Mouse (Mus musculus): ENCODE measurements at regions not wholly inside any gene's neighbourhood (a gene's known extent, or its start where the extent isn't known, plus 50 kb on each side); places are given as distances from the start of the nearest gene placed in this dataset.

DNA sequence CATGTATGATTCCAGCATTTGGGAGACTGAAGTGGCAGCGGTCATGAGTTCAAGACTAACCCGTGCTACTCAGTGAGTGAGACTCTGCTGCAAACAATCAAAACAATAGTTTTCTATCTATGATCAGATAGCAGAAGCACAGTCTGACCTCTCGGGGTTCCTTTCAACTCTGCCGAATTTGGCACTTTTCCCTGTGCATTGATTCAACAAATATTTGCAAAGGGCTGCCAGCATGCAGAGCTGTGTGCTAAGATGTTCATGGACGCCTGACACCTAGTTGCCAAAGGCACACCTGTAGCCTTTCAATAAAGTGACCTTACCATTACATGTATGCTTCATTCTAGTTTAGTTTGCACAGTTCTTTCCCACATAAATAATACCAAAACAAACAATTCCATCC is 118.7 kb upstream of the Tsc22d2 start:
- DNase-seq (ENCODE audit: low read depth, low spot score), result no peak
- no peak overlapping the region for H3K27ac ChIP-seq (ENCODE audit: insufficient read depth, low read depth, low read length, poor library complexity, severe bottlenecking)
- no peaks in the 10 kb centered on the region for H3K9me3 ChIP-seq (ENCODE audit: control insufficient read depth, insufficient read depth, low read depth, low read length)
- TF ChIP-seq ZC3H11A (IDR thresholded peaks at IDR 0.05; ENCODE audit: borderline replicate concordance, low read depth, low read length) (no peak), ZNF384 (IDR thresholded peaks at IDR 0.05; ENCODE audit: low read depth, low read length) (no peak), CHD2 (IDR thresholded peaks at IDR 0.05; ENCODE audit: low read depth, low read length) (no peak), HCFC1 (IDR thresholded peaks at IDR 0.05; ENCODE audit: borderline replicate concordance, insufficient read depth, low read length) (no peak), MAFK (IDR thresholded peaks at IDR 0.05; ENCODE audit: insufficient read depth, low read depth, low read length) (no peak)
- no peak overlapping the region for H3K4me3 ChIP-seq (ENCODE audit: insufficient read depth in 1 of 2, low read depth in 1 of 2, low read length in 2 of 2, poor library complexity in 1 of 2, severe bottlenecking in 1 of 2)
- in situ Hi-C loops (cut with MboI; ENCODE audit: low sequenced_read_pairs in 2 of 2, unreplicated experiment in 2 of 2), result no loop called here
- H3K4me1 ChIP-seq (ENCODE audit: control insufficient read depth in 2 of 2, insufficient read depth in 2 of 2, low read length in 2 of 2, poor library complexity in 1 of 2), result no peaks in the 10 kb centered on the region
- no peak overlapping the region for H3K9ac ChIP-seq (ENCODE audit: insufficient read depth, low read depth, low read length, poor library complexity, severe bottlenecking)
- no peaks in the 10 kb centered on the region for H3K36me3 ChIP-seq (ENCODE audit: control insufficient read depth, insufficient read depth, low read length, poor library complexity, severe bottlenecking)

GRCm38 (mm10) chr3:58300213-58300612 is 114.3 kb upstream of the Tsc22d2 start:
- Histone ChIP-seq H3K4me3 (ENCODE audit: insufficient read depth in 1 of 2, low read depth in 1 of 2, low read length in 2 of 2, poor library complexity in 1 of 2, severe bottlenecking in 1 of 2) (no peak overlapping the region), H3K4me1 (ENCODE audit: control insufficient read depth in 2 of 2, insufficient read depth in 2 of 2, low read length in 2 of 2, poor library complexity in 1 of 2) (no peaks in the 10 kb centered on the region), H3K9ac (ENCODE audit: insufficient read depth, low read depth, low read length, poor library complexity, severe bottlenecking) (no peak overlapping the region), H3K36me3 (ENCODE audit: control insufficient read depth, insufficient read depth, low read length, poor library complexity, severe bottlenecking) (no peaks in the 10 kb centered on the region), H3K27ac (ENCODE audit: insufficient read depth, low read depth, low read length, poor library complexity, severe bottlenecking) (no peak overlapping the region), H3K9me3 (ENCODE audit: control insufficient read depth, insufficient read depth, low read depth, low read length) (no peaks in the 10 kb centered on the region)
- no peak for TF ChIP-seq ZNF384 (IDR thresholded peaks at IDR 0.05; ENCODE audit: low read depth, low read length)
- TF ChIP-seq HCFC1 (IDR thresholded peaks at IDR 0.05; ENCODE audit: borderline replicate concordance, insufficient read depth, low read length), result no peak
- TF ChIP-seq ZC3H11A (IDR thresholded peaks at IDR 0.05; ENCODE audit: borderline replicate concordance, low read depth, low read length), result no peak
- TF ChIP-seq MAFK (IDR thresholded peaks at IDR 0.05; ENCODE audit: insufficient read depth, low read depth, low read length), result no peak
- no peak for TF ChIP-seq CHD2 (IDR thresholded peaks at IDR 0.05; ENCODE audit: low read depth, low read length)
- in situ Hi-C loops (cut with MboI; ENCODE audit: low sequenced_read_pairs in 2 of 2, unreplicated experiment in 2 of 2), result no loop called here
- no peak for DNase-seq (ENCODE audit: low read depth, low spot score)

DNA sequence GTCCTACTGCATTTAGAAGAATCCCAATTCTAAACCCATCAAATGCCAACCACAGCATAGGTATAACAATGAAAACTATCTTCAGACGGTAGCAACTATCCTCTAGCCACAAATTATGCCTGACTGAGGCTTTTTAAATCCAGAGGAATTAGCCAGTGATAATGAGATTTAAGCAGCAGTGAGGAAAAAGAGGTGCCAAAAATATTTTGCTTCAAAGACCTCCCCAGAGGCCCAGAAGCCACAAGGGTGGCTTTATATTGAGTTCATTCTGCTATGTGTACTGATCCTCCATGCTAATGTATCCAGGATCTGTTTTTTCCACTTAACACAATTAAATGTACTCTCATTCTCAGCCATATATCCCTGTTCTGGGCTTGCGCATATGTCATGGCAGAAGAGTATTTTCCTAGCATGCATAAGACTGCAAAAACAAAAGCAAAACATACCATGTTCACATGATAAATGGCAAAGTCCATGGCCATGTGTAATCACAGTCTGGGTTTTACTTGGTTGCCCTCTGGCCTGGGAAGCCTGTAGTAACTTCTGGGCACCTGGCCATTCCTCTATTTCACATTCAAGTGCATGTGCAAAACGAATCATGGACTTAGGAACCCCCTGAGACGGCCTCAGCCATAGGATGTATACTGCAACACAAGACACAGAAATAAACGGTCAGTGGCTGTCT is 113.6 kb upstream of the Tsc22d2 start:
- Histone ChIP-seq H3K4me1 (ENCODE audit: control insufficient read depth in 2 of 2, insufficient read depth in 2 of 2, low read length in 2 of 2, poor library complexity in 1 of 2) (no peaks in the 10 kb centered on the region), H3K27ac (ENCODE audit: insufficient read depth, low read depth, low read length, poor library complexity, severe bottlenecking) (no peak overlapping the region), H3K4me3 (ENCODE audit: insufficient read depth in 1 of 2, low read depth in 1 of 2, low read length in 2 of 2, poor library complexity in 1 of 2, severe bottlenecking in 1 of 2) (no peak overlapping the region), H3K9ac (ENCODE audit: insufficient read depth, low read depth, low read length, poor library complexity, severe bottlenecking) (no peak overlapping the region), H3K36me3 (ENCODE audit: control insufficient read depth, insufficient read depth, low read length, poor library complexity, severe bottlenecking) (no peaks in the 10 kb centered on the region), H3K9me3 (ENCODE audit: control insufficient read depth, insufficient read depth, low read depth, low read length) (no peaks in the 10 kb centered on the region)
- TF ChIP-seq ZNF384 (IDR thresholded peaks at IDR 0.05; ENCODE audit: low read depth, low read length) (no peak), CHD2 (IDR thresholded peaks at IDR 0.05; ENCODE audit: low read depth, low read length) (no peak), HCFC1 (IDR thresholded peaks at IDR 0.05; ENCODE audit: borderline replicate concordance, insufficient read depth, low read length) (no peak), MAFK (IDR thresholded peaks at IDR 0.05; ENCODE audit: insufficient read depth, low read depth, low read length) (no peak), ZC3H11A (IDR thresholded peaks at IDR 0.05; ENCODE audit: borderline replicate concordance, low read depth, low read length) (no peak)
- in situ Hi-C loops (cut with MboI; ENCODE audit: low sequenced_read_pairs in 2 of 2, unreplicated experiment in 2 of 2), result no loop called here
- no peak for DNase-seq (ENCODE audit: low read depth, low spot score)

- H3K9ac ChIP-seq (ENCODE audit: insufficient read depth, low read depth, low read length, poor library complexity, severe bottlenecking), result no peak overlapping the region
- no peaks in the 10 kb centered on the region for H3K36me3 ChIP-seq (ENCODE audit: control insufficient read depth, insufficient read depth, low read length, poor library complexity, severe bottlenecking)
- in situ Hi-C loops (cut with MboI; ENCODE audit: low sequenced_read_pairs in 2 of 2, unreplicated experiment in 2 of 2), result no loop called here
- DNase-seq (ENCODE audit: low read depth, low spot score), result no peak
- H3K27ac ChIP-seq (ENCODE audit: insufficient read depth, low read depth, low read length, poor library complexity, severe bottlenecking), result no peak overlapping the region
- no peak overlapping the region for H3K4me3 ChIP-seq (ENCODE audit: insufficient read depth in 1 of 2, low read depth in 1 of 2, low read length in 2 of 2, poor library complexity in 1 of 2, severe bottlenecking in 1 of 2)
- no peaks in the 10 kb centered on the region for H3K4me1 ChIP-seq (ENCODE audit: control insufficient read depth in 2 of 2, insufficient read depth in 2 of 2, low read length in 2 of 2, poor library complexity in 1 of 2)
- TF ChIP-seq ZC3H11A (IDR thresholded peaks at IDR 0.05; ENCODE audit: borderline replicate concordance, low read depth, low read length) (no peak), MAFK (IDR thresholded peaks at IDR 0.05; ENCODE audit: insufficient read depth, low read depth, low read length) (no peak), CHD2 (IDR thresholded peaks at IDR 0.05; ENCODE audit: low read depth, low read length) (no peak), ZNF384 (IDR thresholded peaks at IDR 0.05; ENCODE audit: low read depth, low read length) (no peak), HCFC1 (IDR thresholded peaks at IDR 0.05; ENCODE audit: borderline replicate concordance, insufficient read depth, low read length) (no peak)
- H3K9me3 ChIP-seq (ENCODE audit: control insufficient read depth, insufficient read depth, low read depth, low read length), result no peaks in the 10 kb centered on the region
These were observed 112.2 kb upstream of the Tsc22d2 start for GRCm38 (mm10) chr3:58302322-58302721.

Data from ES-E14 (cell line).